Mouse (Mus musculus) T-helper 2 cell (primary cell): ENCODE data around the gene Susd2.

Experiments used
- in situ Hi-C: fragments of 300-600 bp; cut with MboI, MseI; formaldehyde crosslinking; loops from one replicate; pipeline ENCODE4 v1.15.1; 2025; ENCODE audit warnings: high pct_unique_total_duplicates

Susd2 gene

DNA sequence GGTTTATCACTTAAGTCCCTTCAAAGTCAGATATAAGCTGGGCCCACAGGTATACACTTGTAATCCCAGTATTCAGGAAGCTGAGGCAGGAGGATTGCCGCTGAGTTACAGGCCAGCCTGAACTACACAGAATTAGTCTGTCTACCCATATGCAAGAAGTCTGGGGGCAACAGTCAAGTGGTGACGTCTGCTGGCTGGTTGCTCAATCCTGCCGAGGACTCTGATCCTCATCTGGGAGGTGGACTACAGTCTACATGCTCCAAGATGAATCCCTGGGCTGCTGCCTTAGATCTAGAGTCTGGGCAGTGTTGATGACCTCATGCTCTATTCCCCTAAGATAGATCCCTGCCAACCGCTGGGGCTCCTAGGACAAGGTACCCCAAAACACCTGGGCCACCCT is 10.2 kb upstream of the Susd2 start:
- in situ Hi-C loops = no loop called here

DNA sequence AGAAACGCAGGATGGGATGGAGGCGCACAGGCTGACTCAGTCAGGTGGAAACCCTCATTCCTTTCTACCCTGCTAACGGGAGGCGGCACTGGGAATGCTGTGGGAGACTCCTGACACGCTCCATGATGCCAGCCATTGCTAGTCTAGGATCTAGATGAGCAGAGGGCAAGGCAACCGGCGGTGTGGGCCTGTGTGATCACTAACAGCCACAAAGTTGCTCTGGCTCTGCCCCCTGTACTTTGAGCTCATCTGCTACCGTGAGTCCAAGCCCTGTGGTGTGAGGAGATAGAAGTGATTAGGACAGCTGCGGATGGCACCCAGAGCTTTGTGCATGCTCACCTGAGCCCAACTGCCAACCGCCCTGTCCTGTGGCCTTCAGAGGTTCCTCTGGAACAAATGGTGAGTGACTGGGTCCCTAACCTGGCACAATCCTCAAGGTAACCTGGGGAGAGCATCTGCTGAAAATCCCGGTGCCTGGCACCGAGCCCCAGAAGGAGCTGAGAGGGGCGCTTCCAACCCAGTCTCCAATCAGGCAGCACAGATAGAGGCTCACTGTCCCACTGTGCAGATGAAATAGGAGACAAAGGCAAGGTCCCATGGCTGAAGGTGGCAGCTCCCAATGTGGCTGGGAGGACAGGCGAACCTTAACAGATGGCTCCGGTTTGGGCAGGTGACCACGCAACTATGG is 7.7 kb upstream of the Susd2 start:
- in situ Hi-C loops = no loop called here

- in situ Hi-C loops = no loop called here
Measured at GRCm38 (mm10) chr10:75650306-75650902, 6.6 kb upstream of the Susd2 start.

GRCm38 (mm10) chr10:75649406-75649995 is 5.7 kb upstream of the Susd2 start:
- in situ Hi-C loops = loop anchor here (5.0 to 25.0 kb wide), 2 partner anchors 87 to 1088 kb away; partner anchors contain the start of genes Col6a1, Ggt1 and Lrrc75b

- in situ Hi-C loops = loop anchor here (5.0 to 25.0 kb wide), 2 partner anchors 87 to 1088 kb away; partner anchors contain the start of genes Col6a1, Ggt1 and Lrrc75b
Measured at GRCm38 (mm10) chr10:75649001-75649400, 5.2 kb upstream of the Susd2 start.

GRCm38 (mm10) chr10:75648091-75648490 is 4.3 kb upstream of the Susd2 start:
- in situ Hi-C loops = loop anchor here (5.0 to 25.0 kb wide), 2 partner anchors 86 to 1089 kb away; partner anchors contain the start of genes Col6a1, Ggt1 and Lrrc75b

- in situ Hi-C loops = loop anchor here (5.0 to 25.0 kb wide), 2 partner anchors 85 to 1090 kb away; partner anchors contain the start of genes Col6a1, Ggt1 and Lrrc75b
Measured at GRCm38 (mm10) chr10:75647362-75647761, 3.6 kb upstream of the Susd2 start.

DNA sequence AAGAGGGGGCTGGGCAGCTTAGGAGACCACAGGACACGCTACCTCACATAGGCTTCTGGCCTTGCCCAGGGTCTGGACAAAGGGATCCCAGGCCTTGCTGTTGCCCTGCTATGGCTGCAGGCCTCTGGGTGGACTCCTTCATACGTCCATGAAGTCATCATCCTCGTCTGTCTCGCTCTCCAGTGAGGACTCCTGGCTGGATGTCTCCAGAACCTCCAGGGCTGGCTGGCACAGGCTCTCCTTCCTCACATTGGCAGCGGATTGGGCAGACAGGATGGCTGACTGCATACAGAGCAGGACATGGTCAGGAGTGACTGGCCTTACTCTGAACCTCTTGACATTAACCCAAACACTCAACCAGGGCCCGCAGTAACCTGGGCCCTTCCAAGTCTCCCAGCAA is 2.6 kb upstream of the Susd2 start:
- in situ Hi-C loops = loop anchor here (5.0 to 25.0 kb wide), 2 partner anchors 84 to 1091 kb away; partner anchors contain the start of genes Col6a1, Ggt1 and Lrrc75b

DNA sequence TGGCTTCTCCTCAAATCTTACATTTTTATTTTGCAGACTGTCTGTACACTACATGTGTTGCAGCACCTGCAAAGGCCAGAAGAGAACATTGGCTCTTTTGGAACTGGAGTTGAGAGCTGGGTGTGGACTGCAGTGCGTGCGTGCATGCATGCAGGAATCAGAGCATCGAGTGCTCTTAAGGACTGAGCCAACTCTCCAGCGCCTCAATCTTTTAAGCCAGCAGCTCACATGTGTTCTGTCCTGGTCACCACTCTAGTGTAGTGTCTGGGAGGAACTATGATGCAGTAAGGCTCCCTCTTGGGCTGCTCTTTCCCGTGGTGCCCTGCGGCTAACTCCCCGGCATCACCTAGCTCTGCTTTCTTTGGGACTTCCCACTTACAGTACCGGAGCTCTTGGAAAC is 1.8 kb upstream of the Susd2 start:
- in situ Hi-C loops = loop anchor here (5.0 to 25.0 kb wide), 2 partner anchors 83 to 1092 kb away; partner anchors contain the start of genes Col6a1, Ggt1 and Lrrc75b

GRCm38 (mm10) chr10:75642891-75643290 is 917 bp downstream of the Susd2 start:
- in situ Hi-C loops = loop anchor here (25.0 kb wide), 1 partner anchor 1094 kb away; the partner anchor contains the start of gene Col6a1

GRCm38 (mm10) chr10:75642436-75642835 is 1.4 kb downstream of the Susd2 start:
- in situ Hi-C loops = loop anchor here (25.0 kb wide), 1 partner anchor 1095 kb away; the partner anchor contains the start of gene Col6a1

GRCm38 (mm10) chr10:75641721-75642222 is 2.0 kb downstream of the Susd2 start:
- in situ Hi-C loops = loop anchor here (25.0 kb wide), 1 partner anchor 1096 kb away; the partner anchor contains the start of gene Col6a1

- in situ Hi-C loops = loop anchor here (5.0 to 25.0 kb wide), 2 partner anchors 50 to 1100 kb away; partner anchors contain the start of genes Col6a1 and Ggt5
Measured at GRCm38 (mm10) chr10:75637711-75638110, 6.1 kb downstream of the Susd2 start.

DNA sequence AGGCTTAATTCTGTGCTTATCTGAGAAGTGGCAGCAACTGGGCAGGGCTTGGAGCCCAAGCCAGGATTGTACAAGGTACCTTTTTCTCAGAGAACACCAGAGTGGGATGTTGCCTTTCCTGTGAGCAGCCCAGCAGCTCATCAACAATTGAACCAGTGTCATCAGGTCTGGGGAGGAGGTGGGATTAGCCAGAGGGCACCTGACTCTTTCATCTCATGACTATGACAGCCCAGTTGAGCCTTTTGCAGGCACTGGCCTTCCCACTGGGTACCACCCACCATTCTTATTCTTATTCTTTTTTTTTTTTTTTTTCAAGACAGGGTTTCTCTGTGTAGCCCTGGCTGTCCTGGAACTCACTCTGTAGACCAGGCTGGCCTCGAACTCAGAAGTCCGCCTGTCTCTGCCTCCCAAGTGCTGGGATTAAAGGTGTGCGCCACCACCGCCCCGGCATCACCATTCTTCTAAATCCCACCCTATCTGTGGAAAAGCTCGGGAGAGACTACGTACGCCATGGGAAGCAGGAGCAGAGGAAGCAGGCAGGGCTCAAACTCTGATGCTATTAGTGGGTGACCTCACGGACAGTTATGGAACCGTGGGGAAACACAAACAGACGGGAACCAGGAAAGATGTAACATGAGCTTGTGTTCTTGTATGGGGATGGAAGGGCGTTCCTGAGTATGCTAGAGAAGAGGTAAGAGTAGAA is 7.6 kb downstream of the Susd2 start:
- in situ Hi-C loops = loop anchor here (5.0 to 25.0 kb wide), 2 partner anchors 49 to 1101 kb away; partner anchors contain the start of genes Col6a1 and Ggt5

- in situ Hi-C loops = loop anchor here (5.0 to 25.0 kb wide), 2 partner anchors 48 to 1102 kb away; partner anchors contain the start of genes Col6a1 and Ggt5
Measured at GRCm38 (mm10) chr10:75635693-75636055, 8.1 kb downstream of the Susd2 start.

GRCm38 (mm10) chr10:75635019-75635692 is 8.7 kb downstream of the Susd2 start:
- in situ Hi-C loops = loop anchor here (5.0 to 25.0 kb wide), 2 partner anchors 48 to 1102 kb away; partner anchors contain the start of genes Col6a1 and Ggt5

DNA sequence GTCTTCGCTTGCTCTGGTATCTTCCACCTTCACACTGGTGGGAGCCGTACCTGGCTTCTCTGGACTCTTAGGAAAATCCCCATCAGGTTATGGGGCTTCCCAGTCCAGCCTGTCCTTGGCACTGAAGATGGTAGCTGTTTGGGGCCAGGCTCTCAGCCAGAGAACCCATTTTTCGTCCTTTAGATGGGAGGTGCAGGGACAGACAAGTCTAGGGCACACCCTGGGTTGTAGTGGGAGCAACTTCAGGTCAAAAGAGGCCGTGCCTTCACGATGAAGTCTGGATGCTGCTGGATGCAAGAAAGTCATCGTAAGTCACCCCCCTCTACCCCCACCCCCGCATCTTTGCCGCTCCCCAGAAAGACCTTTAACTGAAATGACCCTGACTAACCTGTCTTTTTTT is 9.2 kb downstream of the Susd2 start:
- in situ Hi-C loops = loop anchor here (5.0 to 25.0 kb wide), 2 partner anchors 47 to 1103 kb away; partner anchors contain the start of genes Col6a1 and Ggt5

GRCm38 (mm10) chr10:75633576-75634139 is 10.2 kb downstream of the Susd2 start:
- in situ Hi-C loops = loop anchor here (25.0 kb wide), 1 partner anchor 1104 kb away; the partner anchor contains the start of gene Col6a1

- in situ Hi-C loops = loop anchor here (25.0 kb wide), 1 partner anchor 1104 kb away; the partner anchor contains the start of gene Col6a1
Measured at GRCm38 (mm10) chr10:75633048-75633447, 10.8 kb downstream of the Susd2 start.
